Mouse (Mus musculus) gastrocnemius, postnatal 4 days (tissue): ENCODE results near the gene Urgcp. TPM values are rescaled to one million over a fixed set of nuclear protein-coding genes. Genes with fewer than 3 reads are reported as not detected.
"Not testable (repeated sequence)": the region's sequence is repeated elsewhere in the genome, so short reads cannot be mapped to it uniquely, and the experiment has no call there.

ENCODE experiments used
- DNase-seq, 2 experiments: peaks; one replicate each; pipeline ENCODE4 v3.0.0; 2021 to 2022; ENCODE audit warnings: low spot score in 2 of 2, mixed read lengths in 2 of 2
- long read RNA-seq, 2 experiments: library from polyadenylated mRNA; stranded (forward); transcript quantifications; one replicate each; pipeline ENCODE4 v2.0.0; 2021
- total RNA-seq, 2 experiments: library from RNA; stranded (reverse); gene quantifications; 2 replicates each; pipeline ENCODE4 v1.2.3; 2021

The Urgcp gene
- 10 to 100 TPM; 40.0 to 40.8 TPM for total RNA-seq
- long read RNA-seq, experiment 1, full-length matches to known transcripts: 36 of 62 reads
- long read RNA-seq, experiment 1, partial matches to known transcripts: 1 of 62 reads
- long read RNA-seq, experiment 1, other reads (novel, unspliced or antisense): 25 of 62 reads
- long read RNA-seq, experiment 2, full-length matches to known transcripts: 54 of 80 reads
- long read RNA-seq, experiment 2, partial matches to known transcripts: 4 of 80 reads
- long read RNA-seq, experiment 2, other reads (novel, unspliced or antisense): 22 of 80 reads

- peak; percentile 92 to 94 for DNase-seq
Observed at GRCm38 (mm10) chr11:5761820-5762632, at the start of gene Urgcp. Gene Urgcp, minus strand, starts transcription at chr11:5762376.

- not testable (repeated sequence) for DNase-seq
Observed at GRCm38 (mm10) chr11:5809487-5809886, 47.3 kb upstream of the Urgcp start.

- DNase-seq: no peak
Observed at GRCm38 (mm10) chr11:5807956-5808355, 45.8 kb upstream of the Urgcp start.

- DNase-seq: no peak
Observed at GRCm38 (mm10) chr11:5805711-5806110, 43.5 kb upstream of the Urgcp start.

- DNase-seq: no peak
Observed at GRCm38 (mm10) chr11:5804174-5804573, 42.0 kb upstream of the Urgcp start.

- no peak for DNase-seq
Observed at GRCm38 (mm10) chr11:5803551-5803981, 41.4 kb upstream of the Urgcp start, which contains the start of gene Pgam2. Gene Pgam2, minus strand, starts transcription at chr11:5803733.

- DNase-seq: no peak
Observed at GRCm38 (mm10) chr11:5802457-5803217, 40.5 kb upstream of the Urgcp start.

GRCm38 (mm10) chr11:5802005-5802404, 39.8 kb upstream of the Urgcp start:
- no peak for DNase-seq

GRCm38 (mm10) chr11:5801511-5801910, 39.3 kb upstream of the Urgcp start:
- no peak for DNase-seq

GRCm38 (mm10) chr11:5799621-5800490, 37.7 kb upstream of the Urgcp start:
- DNase-seq: no peak

- DNase-seq: no peak
Observed at GRCm38 (mm10) chr11:5797928-5798327, 35.8 kb upstream of the Urgcp start.

- no peak for DNase-seq
Observed at GRCm38 (mm10) chr11:5797371-5797770, 35.2 kb upstream of the Urgcp start.

GRCm38 (mm10) chr11:5796939-5797338, 34.8 kb upstream of the Urgcp start:
- DNase-seq: no peak

- DNase-seq: no peak
Observed at GRCm38 (mm10) chr11:5795706-5796105, 33.5 kb upstream of the Urgcp start.

GRCm38 (mm10) chr11:5795290-5795689, 33.1 kb upstream of the Urgcp start:
- DNase-seq: no peak

GRCm38 (mm10) chr11:5790431-5790830, 28.3 kb upstream of the Urgcp start:
- no peak for DNase-seq

- DNase-seq: no peak
Observed at GRCm38 (mm10) chr11:5789754-5790333, 27.7 kb upstream of the Urgcp start.

GRCm38 (mm10) chr11:5789071-5789753, 27.0 kb upstream of the Urgcp start:
- no peak for DNase-seq
